Mouse (Mus musculus) granulocyte monocyte progenitor cell, adult 5-6 weeks (primary cell): ENCODE results near the gene Camk2g. TPM values are rescaled to one million over a fixed set of nuclear protein-coding genes. Genes with fewer than 3 reads are reported as not detected.

ENCODE experiments used
- ATAC-seq: replicated peaks from 2 replicates; pipeline ENCODE4 v1.8.0; 2016; ENCODE audit warnings: mild to moderate bottlenecking, moderate TSS enrichment, inconsistent platforms; ENCODE audit not compliant: poor library complexity, severe bottlenecking
- total RNA-seq, 2 experiments: library from RNA; stranded (forward) in 1 of 2; stranded (reverse) in 1 of 2; fragments of 200-712, 200-1000 nt in 1 of 2; fragments of >200 nt in 1 of 2; fragmentation: Nextera tagmentation in 1 of 2; gene quantifications; 2 replicates each; pipeline ENCODE4 v1.2.3; 2014 to 2017

Camk2g gene
- total RNA-seq, 2 experiments from 2014 or later: 35.2 to 65.9 TPM

GRCm38 (mm10) chr14:20809820-20810219 lies 15.9 kb upstream of the Camk2g start:
- ATAC-seq: peak; percentile 51

- ATAC-seq: no peak
These were observed 15.5 kb upstream of the Camk2g start for GRCm38 (mm10) chr14:20809349-20809748.

- no peak for ATAC-seq
These were observed 12.4 kb upstream of the Camk2g start for GRCm38 (mm10) chr14:20806116-20806840.

- ATAC-seq: no peak
These were observed 11.2 kb upstream of the Camk2g start for GRCm38 (mm10) chr14:20804964-20805672.

- no peak for ATAC-seq
These were observed 10.6 kb upstream of the Camk2g start for GRCm38 (mm10) chr14:20804481-20804880.

- peak; percentile 84 for ATAC-seq
These were observed 9.7 kb upstream of the Camk2g start for GRCm38 (mm10) chr14:20803606-20803938.

GRCm38 (mm10) chr14:20802926-20803605 lies 9.2 kb upstream of the Camk2g start:
- no peak for ATAC-seq

- ATAC-seq: peak; percentile 57
These were observed 4.9 kb upstream of the Camk2g start for GRCm38 (mm10) chr14:20798761-20799160.

GRCm38 (mm10) chr14:20798300-20798699 lies 4.4 kb upstream of the Camk2g start:
- no peak for ATAC-seq

- ATAC-seq: no peak
These were observed 2.8 kb upstream of the Camk2g start for GRCm38 (mm10) chr14:20796643-20797042.

GRCm38 (mm10) chr14:20796170-20796569 lies 2.3 kb upstream of the Camk2g start:
- ATAC-seq: no peak

- ATAC-seq: peak; percentile 15; the same call in 1 of the 2 replicates
These were observed 1.7 kb upstream of the Camk2g start for GRCm38 (mm10) chr14:20795423-20796152.

- ATAC-seq: no peak
These were observed 701 bp upstream of the Camk2g start for GRCm38 (mm10) chr14:20794589-20794988.

GRCm38 (mm10) chr14:20792922-20793757 lies 748 bp downstream of the Camk2g start:
- peak; percentile 7 for ATAC-seq

GRCm38 (mm10) chr14:20792243-20792921 lies 1.5 kb downstream of the Camk2g start:
- ATAC-seq: no peak

GRCm38 (mm10) chr14:20791511-20792242 lies 2.2 kb downstream of the Camk2g start:
- ATAC-seq: no peak

- no peak for ATAC-seq
These were observed 2.9 kb downstream of the Camk2g start for GRCm38 (mm10) chr14:20790996-20791395.

- no peak for ATAC-seq
These were observed 3.4 kb downstream of the Camk2g start for GRCm38 (mm10) chr14:20790445-20790844.

GRCm38 (mm10) chr14:20789593-20789992 lies 4.3 kb downstream of the Camk2g start:
- ATAC-seq: no peak
